Mouse (Mus musculus) testis, adult 2 months (tissue): ENCODE measurements around the gene Hck.

ENCODE experiments used
- CTCF ChIP-seq: fragments of 200-500 bp; IDR thresholded peaks from 2 replicates; pipeline ENCODE4 v1.5.1; 2012; ENCODE audit warnings: low read depth, mild to moderate bottlenecking, inconsistent platforms, low read length, moderate library complexity; ENCODE audit not compliant: control insufficient read depth, insufficient read depth, insufficient replicate concordance
- POLR2A ChIP-seq: fragments of 200-500 bp; IDR thresholded peaks from 2 replicates; pipeline ENCODE4 v1.6.1; 2012; ENCODE audit warnings: low read depth, mild to moderate bottlenecking, inconsistent platforms, low read length, moderate library complexity; ENCODE audit not compliant: control insufficient read depth

DNA sequence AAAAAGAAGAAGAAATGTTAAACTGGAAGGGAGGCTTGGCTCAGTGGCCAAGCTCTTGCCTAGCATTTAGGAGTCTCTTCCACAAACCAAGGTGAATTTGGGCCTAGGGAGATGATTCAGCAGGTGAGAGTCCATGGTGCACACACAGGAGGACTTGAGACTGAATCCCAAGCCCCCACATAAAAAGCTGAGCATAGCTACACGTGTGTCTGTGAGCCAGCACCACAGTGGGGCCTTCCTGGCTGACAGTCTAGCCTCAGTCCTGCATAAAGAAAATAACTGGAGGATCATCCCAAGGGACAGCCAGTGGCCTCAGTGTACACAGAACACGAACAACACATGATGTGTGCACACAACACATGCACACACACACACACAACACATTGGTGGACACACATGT is 19.0 kb upstream of the Hck start:
- TF ChIP-seq POLR2A: no peak
- TF ChIP-seq CTCF: no peak
